Mouse (Mus musculus) embryonic facial prominence, embryonic 10.5 days (tissue): ENCODE data around the gene Abat. TPM values are rescaled to one million over a fixed set of nuclear protein-coding genes. Genes with fewer than 3 reads are reported as not detected.

ENCODE experiments used
- DNase-seq: peaks from one replicate; pipeline ENCODE4 v3.0.0-alpha.2; 2017; ENCODE audit warnings: low spot score
- H3K27ac ChIP-seq: fragments of 300-500 bp; sonication (generic); replicated peaks from 2 replicates; pipeline ENCODE4 v1.5.1; 2016; ENCODE audit warnings: mild to moderate bottlenecking
- H3K27me3 ChIP-seq: fragments of 300-500 bp; sonication (generic); replicated peaks from 2 replicates; pipeline ENCODE4 v1.6.1; 2016; ENCODE audit warnings: low read depth, mild to moderate bottlenecking; ENCODE audit not compliant: poor library complexity, severe bottlenecking
- H3K36me3 ChIP-seq: fragments of 300-500 bp; sonication (generic); replicated peaks from 2 replicates; pipeline ENCODE4 v1.6.1; 2016; ENCODE audit warnings: mild to moderate bottlenecking, moderate library complexity
- H3K4me1 ChIP-seq: fragments of 300-500 bp; sonication (generic); 2 replicates; pipeline ENCODE4 v1.6.1; 2016
- H3K4me3 ChIP-seq: fragments of 300-500 bp; sonication (generic); 2 replicates; pipeline ENCODE4 v1.5.1; 2016; ENCODE audit warnings: mild to moderate bottlenecking, moderate library complexity
- H3K9me3 ChIP-seq: fragments of 300-500 bp; sonication (generic); 2 replicates; pipeline ENCODE4 v1.6.1; 2016; ENCODE audit warnings: mild to moderate bottlenecking
- WGBS: fragments of 180-500 bp; shearing (Covaris S2); methylation state at CpG from one replicate; pipeline ENCODE4 v1.1.7; 2016; 5-methylcytosine and 5-hydroxymethylcytosine counted together
- polyA plus RNA-seq: library from polyadenylated mRNA; unstranded; fragments of >200 nt; fragmentation: Nextera tagmentation; extraction: Ambion mirVana; gene quantifications from 2 replicates; pipeline ENCODE4 v1.2.1, GENCODE M21; 2016

Gene Abat
- polyA plus RNA-seq, 1 experiment from 2014 or later: 29.5 TPM

DNA sequence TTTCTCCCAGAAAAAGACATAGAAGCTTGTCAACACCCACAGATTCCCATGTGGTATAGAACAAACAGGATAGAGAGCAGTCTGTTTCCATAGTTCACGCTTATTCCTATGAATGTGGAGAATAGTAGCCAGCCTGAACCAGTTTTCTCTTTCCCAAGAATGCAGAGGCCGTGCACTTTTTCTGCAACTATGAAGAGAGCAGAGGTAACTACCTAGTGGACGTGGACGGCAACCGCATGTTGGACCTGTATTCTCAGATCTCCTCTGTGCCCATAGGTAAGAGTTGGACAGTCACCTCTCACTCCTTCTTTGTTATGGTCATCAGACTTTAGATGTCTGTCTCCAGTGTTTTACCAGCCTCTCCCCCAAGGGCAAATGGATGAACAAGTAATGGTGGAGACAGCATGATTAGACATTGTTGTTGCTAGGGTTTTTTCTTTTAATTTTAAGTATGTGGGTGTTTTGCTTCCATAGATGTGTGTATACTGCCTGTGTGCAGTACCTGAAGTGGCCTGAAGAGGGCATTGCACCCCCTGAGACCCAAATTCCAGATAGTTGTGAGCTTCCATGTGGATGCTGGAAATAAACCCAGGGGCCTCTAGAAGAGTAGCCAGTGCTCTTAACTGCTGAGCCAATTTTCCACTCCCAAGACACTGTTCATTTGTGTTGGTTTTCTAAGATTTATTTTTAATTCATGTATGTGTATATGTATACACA is 69.5 kb downstream of the Abat start:
- Histone ChIP-seq H3K4me1 (no peaks in the 10 kb centered on the region), H3K4me3 (no peak overlapping the region), H3K27ac (no peak overlapping the region), H3K9me3 (no peaks in the 10 kb centered on the region), H3K36me3 (peaks cover 21% of the 10 kb centered on the region), H3K27me3 (no peaks in the 10 kb centered on the region)
- WGBS: 93% methylated on average over 5 of the region's 5 CpGs
- DNase-seq: no peak

DNA sequence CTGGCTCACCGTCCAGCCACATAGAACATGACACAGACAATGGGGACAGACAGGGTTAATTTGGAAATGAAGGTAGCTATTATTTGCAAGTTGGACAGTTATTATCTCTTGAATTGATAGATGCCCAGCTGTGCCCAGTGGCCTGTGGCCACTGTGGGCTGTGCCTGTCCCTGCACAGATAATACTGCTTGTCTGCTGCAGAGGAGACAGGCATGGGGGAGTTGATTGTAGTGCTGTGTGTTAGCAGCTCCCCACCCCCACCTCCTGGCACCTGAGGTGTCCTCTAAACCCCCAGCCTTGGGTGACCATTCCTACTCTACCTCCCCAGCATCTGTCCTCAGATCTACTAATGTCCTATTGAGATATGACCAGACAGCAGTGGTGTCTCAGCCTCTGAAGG is 71.0 kb downstream of the Abat start:
- Histone ChIP-seq H3K27ac (no peak overlapping the region), H3K4me3 (no peak overlapping the region), H3K9me3 (no peaks in the 10 kb centered on the region), H3K4me1 (no peaks in the 10 kb centered on the region), H3K27me3 (no peaks in the 10 kb centered on the region), H3K36me3 (peaks cover 30% of the 10 kb centered on the region)
- WGBS: 90% methylated on average over 1 of the region's 1 CpGs
- DNase-seq: no peak

DNA sequence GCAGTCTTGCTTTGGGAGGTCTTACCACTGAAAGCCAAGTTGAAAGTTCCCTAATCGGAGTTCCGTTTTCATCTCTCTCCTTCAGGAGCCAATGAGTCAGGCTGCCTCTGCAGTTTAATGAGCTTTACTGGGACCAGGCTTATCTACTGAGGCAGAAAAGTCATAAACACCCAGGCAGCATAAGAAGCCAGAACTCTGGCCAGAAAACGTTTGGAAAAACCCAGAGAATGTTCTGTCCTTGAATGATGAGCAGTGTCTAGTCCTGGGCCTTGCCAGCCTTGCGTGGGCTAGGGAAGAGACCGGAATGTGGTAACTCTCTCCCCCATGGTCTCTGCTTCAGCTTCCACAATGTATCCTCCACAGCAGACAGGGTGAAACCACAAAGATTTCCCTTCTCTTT is 71.8 kb downstream of the Abat start:
- WGBS: 81% methylated on average over 5 of the region's 5 CpGs
- no peak for DNase-seq
- H3K36me3 ChIP-seq: peaks cover 37% of the 10 kb centered on the region
- H3K9me3 ChIP-seq: no peaks in the 10 kb centered on the region
- no peaks in the 10 kb centered on the region for H3K27me3 ChIP-seq
- no peaks in the 10 kb centered on the region for H3K4me1 ChIP-seq
- H3K4me3 ChIP-seq: no peak overlapping the region
- no peak overlapping the region for H3K27ac ChIP-seq

DNA sequence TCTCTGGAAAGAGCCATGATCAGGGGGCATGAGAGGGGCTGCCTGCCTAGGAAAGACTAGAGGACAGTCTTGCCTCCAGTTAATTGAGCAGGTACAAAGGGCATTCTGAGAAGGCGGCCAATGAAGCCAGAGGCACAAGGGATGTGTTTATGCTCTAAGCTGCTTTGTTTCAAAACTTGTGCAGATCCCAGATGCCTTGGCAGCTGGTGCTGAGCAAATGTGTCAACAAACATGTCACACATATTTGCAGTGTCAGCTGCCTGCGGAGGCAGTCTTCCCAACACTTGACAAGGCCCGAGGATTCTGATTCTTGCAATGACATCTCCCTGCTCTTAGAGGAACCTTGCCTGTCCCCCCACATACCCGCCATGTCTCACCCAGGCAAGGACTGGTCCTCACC is 82.2 kb downstream of the Abat start:
- Histone ChIP-seq H3K4me1 (no peaks in the 10 kb centered on the region), H3K36me3 (no peaks in the 10 kb centered on the region; the same call in 1 of the 2 replicates), H3K4me3 (no peak overlapping the region), H3K27ac (no peak overlapping the region), H3K9me3 (no peaks in the 10 kb centered on the region), H3K27me3 (no peaks in the 10 kb centered on the region)
- 81% methylated on average over 4 of the region's 4 CpGs for WGBS
- no peak for DNase-seq

DNA sequence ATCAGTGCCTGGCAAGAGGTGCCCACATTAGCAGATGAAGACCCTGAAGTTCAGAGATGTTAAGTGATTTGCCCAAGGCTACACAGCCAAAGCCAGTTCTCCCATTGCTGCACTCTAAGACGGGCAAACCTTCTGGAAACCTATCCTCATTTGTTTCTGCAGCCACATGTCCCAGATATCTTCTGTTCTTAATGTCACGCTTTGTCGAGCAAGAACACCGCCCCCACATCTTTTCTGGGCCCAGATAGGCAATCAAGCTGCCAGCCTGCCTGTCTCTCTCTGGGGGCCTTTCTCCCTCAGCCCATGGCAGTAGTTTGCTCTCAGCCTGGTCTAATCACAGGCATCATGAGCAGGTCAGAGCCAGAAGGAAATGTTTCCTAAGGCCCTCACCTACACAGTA is 83.1 kb downstream of the Abat start:
- no peak for DNase-seq
- no peaks in the 10 kb centered on the region for H3K27me3 ChIP-seq
- no peak overlapping the region for H3K27ac ChIP-seq
- no peaks in the 10 kb centered on the region for H3K4me1 ChIP-seq
- no peak overlapping the region for H3K4me3 ChIP-seq
- 74% methylated on average over 4 of the region's 4 CpGs for WGBS
- no peaks in the 10 kb centered on the region for H3K9me3 ChIP-seq
- H3K36me3 ChIP-seq: no peaks in the 10 kb centered on the region; the same call in 1 of the 2 replicates

DNA sequence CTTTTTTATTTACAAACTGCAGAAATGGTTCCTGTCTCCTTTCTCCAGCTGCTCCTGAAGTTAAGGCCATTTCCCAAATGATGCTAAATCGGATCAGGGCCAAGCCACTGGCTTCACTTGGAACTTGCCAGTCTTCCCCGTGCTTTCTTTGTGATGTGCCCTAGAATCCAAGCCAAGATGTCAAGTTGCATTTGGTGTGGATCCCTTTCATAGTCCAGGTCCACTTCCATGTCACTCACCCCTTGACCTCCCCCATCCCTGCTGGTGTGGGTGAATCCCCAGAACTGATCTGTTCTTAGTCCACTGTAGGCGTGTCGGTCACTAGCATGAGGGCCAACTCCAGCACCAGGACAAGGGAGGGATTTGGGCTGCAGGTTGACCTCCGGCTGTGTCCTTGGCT is 84.3 kb downstream of the Abat start:
- H3K36me3 ChIP-seq: no peaks in the 10 kb centered on the region; the same call in 1 of the 2 replicates
- H3K4me3 ChIP-seq: no peak overlapping the region
- WGBS: 89% methylated on average over 5 of the region's 5 CpGs
- DNase-seq: no peak
- no peaks in the 10 kb centered on the region for H3K27me3 ChIP-seq
- H3K27ac ChIP-seq: no peak overlapping the region
- H3K9me3 ChIP-seq: no peaks in the 10 kb centered on the region
- H3K4me1 ChIP-seq: no peaks in the 10 kb centered on the region

DNA sequence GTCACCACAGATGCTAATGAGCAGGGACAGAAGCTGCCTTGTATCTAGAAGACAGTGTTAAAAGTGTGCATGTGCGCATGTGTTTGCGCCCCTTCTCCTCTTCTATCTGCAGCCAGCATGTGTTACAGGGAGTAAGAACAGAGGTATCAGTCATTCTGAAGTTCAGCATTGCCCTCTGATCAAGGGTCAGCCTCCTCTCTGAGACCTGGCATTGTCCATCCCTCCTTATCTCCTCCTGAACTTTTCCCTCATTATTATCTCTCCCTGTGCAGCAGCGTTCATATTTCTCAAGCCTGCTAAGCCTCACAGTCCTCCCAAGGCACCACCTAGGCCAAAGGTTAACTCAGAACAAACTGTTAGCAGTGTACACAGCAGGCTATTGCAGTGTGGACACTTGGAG is 90.6 kb downstream of the Abat start:
- DNase-seq: no peak
- WGBS: 85% methylated on average over 3 of the region's 3 CpGs
- Histone ChIP-seq H3K4me3 (no peak overlapping the region), H3K27ac (no peak overlapping the region), H3K4me1 (no peaks in the 10 kb centered on the region), H3K9me3 (no peaks in the 10 kb centered on the region), H3K36me3 (peaks cover 6% of the 10 kb centered on the region), H3K27me3 (no peaks in the 10 kb centered on the region)

DNA sequence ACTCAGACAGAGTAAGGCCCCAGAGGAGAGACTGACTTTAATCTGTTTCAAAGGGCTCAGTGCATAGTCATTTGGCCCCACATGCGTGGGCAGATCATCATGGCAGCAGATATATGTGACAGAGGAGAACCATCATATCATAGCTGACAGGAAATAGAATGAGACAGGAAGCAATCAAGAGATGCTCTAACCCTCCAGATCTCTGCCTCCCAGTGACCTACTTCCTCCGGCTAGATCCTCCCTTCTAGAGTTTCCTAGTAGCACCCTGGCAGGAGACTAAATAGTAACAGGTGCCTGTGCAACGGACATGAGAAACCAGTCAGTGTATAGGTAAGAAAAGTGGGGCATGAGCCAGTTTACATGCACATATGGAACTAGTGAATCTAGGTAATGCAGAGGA is 97.2 kb downstream of the Abat start:
- Histone ChIP-seq H3K9me3 (no peaks in the 10 kb centered on the region), H3K4me1 (peaks cover 4% of the 10 kb centered on the region; the same call in 1 of the 2 replicates), H3K27ac (no peak overlapping the region), H3K4me3 (no peak overlapping the region), H3K36me3 (no peaks in the 10 kb centered on the region; the same call in 1 of the 2 replicates), H3K27me3 (no peaks in the 10 kb centered on the region; the same call in 1 of the 2 replicates)
- no peak for DNase-seq
- WGBS: 65% methylated on average over 3 of the region's 3 CpGs

DNA sequence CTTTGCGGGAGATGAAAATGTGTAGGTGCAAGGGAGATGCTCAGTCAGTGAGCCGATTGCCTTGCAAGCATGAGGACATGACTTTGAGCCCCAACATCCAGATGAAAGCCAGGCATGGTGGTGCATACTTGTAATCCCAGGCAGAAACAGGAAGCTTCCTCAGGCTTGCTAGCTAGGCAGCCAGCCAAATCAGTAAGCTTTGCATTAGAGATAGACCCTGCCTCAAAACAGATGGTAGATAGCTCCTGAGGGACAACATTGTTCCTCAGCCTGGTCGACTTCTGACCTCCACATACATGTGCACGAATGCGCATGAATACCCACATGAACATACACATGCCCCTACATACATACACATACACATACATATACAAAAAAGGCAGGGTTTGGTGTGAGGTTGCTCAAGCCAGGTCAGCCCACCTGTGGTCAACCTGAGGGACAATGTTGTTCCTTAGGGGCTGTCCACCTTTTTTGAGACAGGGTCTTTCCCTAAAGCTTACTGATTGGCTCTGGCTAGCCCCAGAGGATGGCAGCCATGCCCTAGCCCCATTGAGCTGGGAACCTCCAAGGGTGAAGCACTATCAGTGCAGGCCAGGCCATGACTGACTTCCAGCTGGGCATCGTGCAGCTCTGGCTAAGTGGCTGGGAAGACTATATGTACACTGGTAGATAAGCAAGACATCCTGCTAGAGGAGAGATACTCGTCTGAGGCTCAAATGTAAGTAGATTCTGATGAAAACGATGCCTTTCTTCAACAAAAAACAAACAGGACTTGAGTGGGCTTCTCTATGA is 99.2 kb downstream of the Abat start:
- WGBS: 88% methylated on average over 8 of the region's 8 CpGs
- Histone ChIP-seq H3K9me3 (no peaks in the 10 kb centered on the region), H3K27me3 (no peaks in the 10 kb centered on the region; the same call in 1 of the 2 replicates), H3K4me3 (no peak overlapping the region), H3K36me3 (no peaks in the 10 kb centered on the region; the same call in 1 of the 2 replicates), H3K27ac (no peak overlapping the region), H3K4me1 (peaks cover 4% of the 10 kb centered on the region; the same call in 1 of the 2 replicates)
- no peak for DNase-seq

DNA sequence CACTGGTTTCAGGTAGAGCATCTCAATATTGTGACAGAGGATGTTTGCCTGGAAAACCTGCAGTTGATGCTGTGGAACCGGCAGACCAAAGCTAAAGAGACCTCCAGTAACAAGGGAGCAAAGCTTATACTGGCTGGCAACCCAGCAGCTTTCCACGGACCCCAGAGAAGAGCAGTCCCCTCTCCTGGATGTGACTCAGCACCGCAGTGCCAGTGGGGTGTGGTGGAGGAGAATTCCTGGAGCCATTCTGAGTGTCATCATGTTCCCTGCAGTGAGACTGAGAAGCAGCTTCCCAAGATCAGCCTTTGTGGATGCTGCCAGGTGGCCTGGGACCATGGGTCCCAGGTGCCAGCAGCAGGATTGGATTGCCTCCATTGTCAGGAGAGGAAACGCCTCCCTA is 99.8 kb downstream of the Abat start:
- 77% methylated on average over 4 of the region's 4 CpGs for WGBS
- Histone ChIP-seq H3K4me1 (peaks cover 4% of the 10 kb centered on the region; the same call in 1 of the 2 replicates), H3K9me3 (no peaks in the 10 kb centered on the region), H3K27me3 (peaks cover 4% of the 10 kb centered on the region; the same call in 1 of the 2 replicates), H3K36me3 (no peaks in the 10 kb centered on the region; the same call in 1 of the 2 replicates), H3K27ac (no peak overlapping the region), H3K4me3 (no peak overlapping the region)
- DNase-seq: no peak

DNA sequence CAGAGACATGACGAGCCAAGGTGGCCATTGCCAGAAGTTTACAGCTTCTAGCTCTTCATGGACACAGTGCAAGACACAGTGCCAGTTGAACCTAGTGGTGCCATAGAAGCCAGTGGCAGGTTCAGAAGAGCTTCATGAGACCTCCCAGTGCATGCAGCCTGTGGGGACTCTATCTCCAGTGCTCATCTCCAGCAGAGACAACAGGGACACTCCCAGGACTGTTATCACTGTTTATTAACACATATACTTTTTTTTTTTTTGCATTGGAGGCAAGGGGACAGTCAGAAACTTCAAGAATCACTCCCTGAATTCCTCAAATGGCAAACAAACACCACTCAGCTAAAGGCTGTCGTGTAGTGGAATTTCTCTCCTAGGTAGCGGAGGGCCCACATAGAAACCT is 100.2 kb downstream of the Abat start:
- Histone ChIP-seq H3K4me3 (no peak overlapping the region), H3K9me3 (no peaks in the 10 kb centered on the region), H3K36me3 (peaks cover 3% of the 10 kb centered on the region; the same call in 1 of the 2 replicates), H3K27ac (no peak overlapping the region), H3K4me1 (peaks cover 4% of the 10 kb centered on the region; the same call in 1 of the 2 replicates), H3K27me3 (peaks cover 7% of the 10 kb centered on the region; the same call in 1 of the 2 replicates)
- no peak for DNase-seq
- WGBS: 86% methylated on average over 3 of the region's 3 CpGs

DNA sequence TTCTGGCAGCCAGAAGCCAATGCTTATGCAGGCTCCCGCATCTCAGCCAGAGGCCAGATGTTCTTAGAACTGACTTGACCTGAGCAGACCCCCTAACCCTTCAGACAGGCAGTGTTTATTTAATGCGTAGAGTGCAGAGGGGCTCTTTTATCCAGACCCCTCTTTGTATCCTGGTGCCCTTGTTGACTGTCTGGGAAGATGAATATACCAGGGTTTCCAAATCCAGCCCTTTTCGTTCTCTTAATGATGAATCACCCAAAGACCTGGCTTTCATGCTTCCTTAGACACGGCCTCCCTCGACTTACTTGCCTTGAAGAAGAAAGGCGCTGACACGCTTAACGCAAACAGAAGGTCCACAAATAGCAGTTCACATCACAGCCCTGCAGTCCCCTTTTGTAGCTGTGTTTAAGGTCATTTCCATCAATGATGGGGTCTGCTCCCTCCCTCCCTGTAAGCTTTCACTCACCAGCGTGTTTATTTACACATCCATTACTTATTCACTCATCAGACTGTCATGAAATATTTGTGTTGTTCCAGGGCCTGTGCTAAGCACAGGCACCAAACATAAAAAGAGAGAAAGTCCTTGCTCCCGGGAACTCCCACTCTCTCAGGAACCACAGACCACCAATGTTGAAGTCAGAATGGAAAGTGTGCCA is 106.6 kb downstream of the Abat start:
- Histone ChIP-seq H3K27ac (no peak overlapping the region; the same call in 1 of the 2 replicates), H3K4me3 (no peak overlapping the region), H3K27me3 (peaks cover 21% of the 10 kb centered on the region), H3K36me3 (peaks cover 20% of the 10 kb centered on the region), H3K9me3 (0 out of 2 replicates have a peak, but pooled peaks cover 3% of the 10 kb centered on the region), H3K4me1 (peaks cover 13% of the 10 kb centered on the region)
- peak; percentile 22 for DNase-seq
- WGBS: 63% methylated on average over 10 of the region's 10 CpGs
